Mouse (Mus musculus): ENCODE results near the gene Cant1. TPM values are rescaled to one million over a fixed set of nuclear protein-coding genes. Genes with fewer than 3 reads are reported as not detected.

The Cant1 gene
- total RNA-seq, 1 experiment, result 45.4 TPM

DNA sequence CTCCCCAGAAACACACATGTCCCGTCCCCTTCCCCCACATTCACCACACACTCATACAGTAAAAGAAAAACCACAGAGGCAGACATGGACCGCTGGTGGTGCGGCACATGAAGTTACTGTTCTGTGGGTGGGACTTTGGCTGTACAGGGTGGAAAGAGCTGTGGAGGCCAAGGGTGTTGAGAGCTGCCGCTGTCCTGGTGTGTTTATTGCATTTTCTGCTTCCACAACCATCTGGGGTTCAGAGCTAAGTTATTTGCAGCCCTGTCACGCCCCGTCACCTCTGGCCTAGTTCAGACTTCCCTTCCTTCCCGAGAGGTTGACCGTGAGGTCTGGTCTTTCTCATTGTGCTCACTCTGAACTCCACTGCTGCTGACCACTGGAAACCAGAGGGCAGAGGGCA is 40.2 kb upstream of the Cant1 start:
- TF ChIP-seq ZNF384 (IDR thresholded peaks at IDR 0.05; ENCODE audit: low read depth, low read length) (no peak), HCFC1 (IDR thresholded peaks at IDR 0.05; ENCODE audit: borderline replicate concordance, insufficient read depth, low read length) (no peak), MAFK (IDR thresholded peaks at IDR 0.05; ENCODE audit: insufficient read depth, low read depth, low read length) (no peak), CHD2 (IDR thresholded peaks at IDR 0.05; ENCODE audit: low read depth, low read length) (no peak), ZC3H11A (IDR thresholded peaks at IDR 0.05; ENCODE audit: borderline replicate concordance, low read depth, low read length) (no peak)
- H3K27ac ChIP-seq (ENCODE audit: insufficient read depth, low read depth, low read length, poor library complexity, severe bottlenecking), result no peak overlapping the region
- H3K36me3 ChIP-seq (ENCODE audit: control insufficient read depth, insufficient read depth, low read length, poor library complexity, severe bottlenecking), result no peaks in the 10 kb centered on the region
- H3K4me1 ChIP-seq (ENCODE audit: control insufficient read depth in 2 of 2, insufficient read depth in 2 of 2, low read length in 2 of 2, poor library complexity in 1 of 2), result peaks cover 3 to 13% of the 10 kb centered on the region in 2 experiments; a peak in 2 of 4 replicates
- H3K4me3 ChIP-seq (ENCODE audit: insufficient read depth in 1 of 2, low read depth in 1 of 2, low read length in 2 of 2, poor library complexity in 1 of 2, severe bottlenecking in 1 of 2), result no peak overlapping the region
- in situ Hi-C loops (cut with MboI; ENCODE audit: low sequenced_read_pairs in 2 of 2, unreplicated experiment in 2 of 2), result no loop called here
- no peaks in the 10 kb centered on the region for H3K9me3 ChIP-seq (ENCODE audit: control insufficient read depth, insufficient read depth, low read depth, low read length)
- no peak for DNase-seq (ENCODE audit: low read depth, low spot score)
- no peak overlapping the region for H3K9ac ChIP-seq (ENCODE audit: insufficient read depth, low read depth, low read length, poor library complexity, severe bottlenecking)

DNA sequence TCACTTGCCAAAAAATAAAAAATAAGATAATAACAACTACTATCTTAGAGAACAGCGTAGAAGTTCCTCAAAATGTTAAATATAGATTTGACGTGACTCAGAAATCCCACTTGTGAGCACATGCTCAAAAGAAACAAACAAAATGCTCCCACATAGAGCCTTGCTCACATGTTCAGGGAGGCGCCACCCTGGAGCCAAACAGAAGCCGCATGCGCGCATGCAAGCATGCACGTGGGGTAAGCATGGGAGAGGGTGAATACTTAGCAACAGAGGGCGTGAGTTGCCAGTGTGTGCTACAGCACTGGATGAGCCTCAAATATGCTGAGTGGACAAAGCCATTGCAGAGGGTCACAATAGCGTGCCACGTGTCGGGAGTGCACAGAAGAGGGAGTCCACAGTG is 38.1 kb upstream of the Cant1 start:
- TF ChIP-seq ZC3H11A (IDR thresholded peaks at IDR 0.05; ENCODE audit: borderline replicate concordance, low read depth, low read length) (no peak), MAFK (IDR thresholded peaks at IDR 0.05; ENCODE audit: insufficient read depth, low read depth, low read length) (peak; percentile 39; the same call in 1 of the 2 replicates)
- Histone ChIP-seq H3K4me3 (ENCODE audit: insufficient read depth in 1 of 2, low read depth in 1 of 2, low read length in 2 of 2, poor library complexity in 1 of 2, severe bottlenecking in 1 of 2) (no peak overlapping the region), H3K36me3 (ENCODE audit: control insufficient read depth, insufficient read depth, low read length, poor library complexity, severe bottlenecking) (no peaks in the 10 kb centered on the region), H3K4me1 (ENCODE audit: control insufficient read depth in 2 of 2, insufficient read depth in 2 of 2, low read length in 2 of 2, poor library complexity in 1 of 2) (peaks cover 3 to 9% of the 10 kb centered on the region in 2 experiments; a peak in 2 of 4 replicates), H3K27ac (ENCODE audit: insufficient read depth, low read depth, low read length, poor library complexity, severe bottlenecking) (no peak overlapping the region), H3K9ac (ENCODE audit: insufficient read depth, low read depth, low read length, poor library complexity, severe bottlenecking) (no peak overlapping the region), H3K9me3 (ENCODE audit: control insufficient read depth, insufficient read depth, low read depth, low read length) (no peaks in the 10 kb centered on the region)
- DNase-seq (ENCODE audit: low read depth, low spot score), result no peak
- in situ Hi-C loops (cut with MboI; ENCODE audit: low sequenced_read_pairs in 2 of 2, unreplicated experiment in 2 of 2), result no loop called here

DNA sequence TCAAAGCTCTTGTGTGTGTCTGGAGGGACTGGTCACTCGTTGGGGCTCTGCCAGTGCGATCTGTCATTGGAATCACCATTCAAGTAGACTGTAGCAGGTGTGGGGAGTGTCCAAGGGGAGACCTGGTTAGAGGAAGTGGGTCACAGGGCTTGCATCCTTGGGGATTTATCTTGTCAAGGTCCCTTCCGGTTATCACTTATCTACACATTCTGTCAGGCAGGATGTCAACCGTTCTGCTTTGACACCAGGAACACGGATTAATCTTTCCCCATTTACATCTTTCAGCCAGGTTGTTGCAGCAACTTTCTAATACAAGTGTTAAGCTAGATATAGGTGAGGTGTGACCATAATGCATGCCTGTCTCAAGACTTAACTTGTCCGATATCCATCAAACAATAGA is 36.9 kb upstream of the Cant1 start:
- TF ChIP-seq ZNF384 (IDR thresholded peaks at IDR 0.05; ENCODE audit: low read depth, low read length) (no peak), CHD2 (IDR thresholded peaks at IDR 0.05; ENCODE audit: low read depth, low read length) (no peak), ZC3H11A (IDR thresholded peaks at IDR 0.05; ENCODE audit: borderline replicate concordance, low read depth, low read length) (no peak), HCFC1 (IDR thresholded peaks at IDR 0.05; ENCODE audit: borderline replicate concordance, insufficient read depth, low read length) (no peak), MAFK (IDR thresholded peaks at IDR 0.05; ENCODE audit: insufficient read depth, low read depth, low read length) (no peak)
- H3K9ac ChIP-seq (ENCODE audit: insufficient read depth, low read depth, low read length, poor library complexity, severe bottlenecking), result no peak overlapping the region
- no peaks in the 10 kb centered on the region for H3K36me3 ChIP-seq (ENCODE audit: control insufficient read depth, insufficient read depth, low read length, poor library complexity, severe bottlenecking)
- no peak overlapping the region; the same call in 1 of the 2 replicates for H3K27ac ChIP-seq (ENCODE audit: insufficient read depth, low read depth, low read length, poor library complexity, severe bottlenecking)
- no peaks in the 10 kb centered on the region for H3K9me3 ChIP-seq (ENCODE audit: control insufficient read depth, insufficient read depth, low read depth, low read length)
- in situ Hi-C loops (cut with MboI; ENCODE audit: low sequenced_read_pairs in 2 of 2, unreplicated experiment in 2 of 2), result no loop called here
- H3K4me3 ChIP-seq (ENCODE audit: insufficient read depth in 1 of 2, low read depth in 1 of 2, low read length in 2 of 2, poor library complexity in 1 of 2, severe bottlenecking in 1 of 2), result no peak overlapping the region
- H3K4me1 ChIP-seq (ENCODE audit: control insufficient read depth in 2 of 2, insufficient read depth in 2 of 2, low read length in 2 of 2, poor library complexity in 1 of 2), result peaks cover 3 to 9% of the 10 kb centered on the region in 2 experiments; a peak in 2 of 4 replicates
- no peak for DNase-seq (ENCODE audit: low read depth, low spot score)

DNA sequence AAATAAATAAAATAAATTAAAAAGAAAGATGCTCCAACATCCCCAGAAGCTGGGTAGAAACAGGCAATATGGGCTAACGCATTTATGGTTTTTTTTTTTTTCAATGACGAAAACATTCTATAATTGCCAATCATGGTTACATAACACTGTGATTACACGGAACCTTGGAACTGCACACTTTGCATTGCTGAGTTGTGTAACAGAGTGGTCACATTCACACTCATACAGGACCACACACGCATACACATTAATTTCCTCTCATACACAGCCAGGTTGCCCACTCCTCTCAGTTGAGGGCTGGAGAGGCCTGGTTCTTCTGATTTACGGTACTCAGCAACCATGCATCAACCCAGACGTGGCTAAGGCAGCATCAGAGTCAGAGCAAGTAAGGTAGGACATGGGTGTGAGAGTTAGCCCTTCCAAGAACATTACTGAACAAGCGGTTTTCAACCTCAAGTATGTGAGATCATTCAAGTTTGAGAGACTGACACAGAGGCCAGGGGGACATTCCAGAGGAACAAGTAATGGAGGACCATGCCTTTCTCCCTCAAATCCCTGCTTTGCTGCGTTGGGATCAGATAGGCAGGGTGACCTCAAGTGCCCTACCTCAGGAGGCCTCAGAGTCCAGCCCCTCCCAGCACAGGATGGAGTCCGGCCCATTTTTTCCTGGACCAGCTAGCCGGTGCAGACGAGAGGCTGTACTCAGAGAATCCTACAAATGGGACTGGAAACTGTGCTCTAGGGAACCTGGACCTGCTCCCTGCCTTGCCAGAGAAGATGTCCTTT is 35.2 kb upstream of the Cant1 start:
- Histone ChIP-seq H3K36me3 (ENCODE audit: control insufficient read depth, insufficient read depth, low read length, poor library complexity, severe bottlenecking) (no peaks in the 10 kb centered on the region), H3K9me3 (ENCODE audit: control insufficient read depth, insufficient read depth, low read depth, low read length) (no peaks in the 10 kb centered on the region), H3K27ac (ENCODE audit: insufficient read depth, low read depth, low read length, poor library complexity, severe bottlenecking) (no peak overlapping the region), H3K4me3 (ENCODE audit: insufficient read depth in 1 of 2, low read depth in 1 of 2, low read length in 2 of 2, poor library complexity in 1 of 2, severe bottlenecking in 1 of 2) (no peak overlapping the region), H3K9ac (ENCODE audit: insufficient read depth, low read depth, low read length, poor library complexity, severe bottlenecking) (no peak overlapping the region), H3K4me1 (ENCODE audit: control insufficient read depth in 2 of 2, insufficient read depth in 2 of 2, low read length in 2 of 2, poor library complexity in 1 of 2) (peaks cover 3 to 9% of the 10 kb centered on the region in 2 experiments; a peak in 2 of 4 replicates)
- no peak for DNase-seq (ENCODE audit: low read depth, low spot score)
- in situ Hi-C loops (cut with MboI; ENCODE audit: low sequenced_read_pairs in 2 of 2, unreplicated experiment in 2 of 2), result no loop called here
- no peak for TF ChIP-seq ZC3H11A (IDR thresholded peaks at IDR 0.05; ENCODE audit: borderline replicate concordance, low read depth, low read length)
- no peak for TF ChIP-seq ZNF384 (IDR thresholded peaks at IDR 0.05; ENCODE audit: low read depth, low read length)
- no peak for TF ChIP-seq HCFC1 (IDR thresholded peaks at IDR 0.05; ENCODE audit: borderline replicate concordance, insufficient read depth, low read length)
- no peak for TF ChIP-seq MAFK (IDR thresholded peaks at IDR 0.05; ENCODE audit: insufficient read depth, low read depth, low read length)
- no peak for TF ChIP-seq CHD2 (IDR thresholded peaks at IDR 0.05; ENCODE audit: low read depth, low read length)
